Mouse (Mus musculus) layer of hippocampus, adult 18-20 months (tissue): Measurements from ENCODE around the gene Ndufb6. TPM values are rescaled to one million over a fixed set of nuclear protein-coding genes. Genes with fewer than 3 reads are reported as not detected.

Experiments used
- DNase-seq, 2 experiments: peaks; one replicate each; pipeline ENCODE4 v3.0.0; 2022; ENCODE audit warnings: low spot score in 2 of 2
- total RNA-seq, 2 experiments: library from RNA; stranded (reverse); gene quantifications; 2 replicates each; pipeline ENCODE4 v1.2.3; 2021

The Ndufb6 gene
- total RNA-seq, 2 experiments from 2014 or later = 168 to 175 TPM

DNA sequence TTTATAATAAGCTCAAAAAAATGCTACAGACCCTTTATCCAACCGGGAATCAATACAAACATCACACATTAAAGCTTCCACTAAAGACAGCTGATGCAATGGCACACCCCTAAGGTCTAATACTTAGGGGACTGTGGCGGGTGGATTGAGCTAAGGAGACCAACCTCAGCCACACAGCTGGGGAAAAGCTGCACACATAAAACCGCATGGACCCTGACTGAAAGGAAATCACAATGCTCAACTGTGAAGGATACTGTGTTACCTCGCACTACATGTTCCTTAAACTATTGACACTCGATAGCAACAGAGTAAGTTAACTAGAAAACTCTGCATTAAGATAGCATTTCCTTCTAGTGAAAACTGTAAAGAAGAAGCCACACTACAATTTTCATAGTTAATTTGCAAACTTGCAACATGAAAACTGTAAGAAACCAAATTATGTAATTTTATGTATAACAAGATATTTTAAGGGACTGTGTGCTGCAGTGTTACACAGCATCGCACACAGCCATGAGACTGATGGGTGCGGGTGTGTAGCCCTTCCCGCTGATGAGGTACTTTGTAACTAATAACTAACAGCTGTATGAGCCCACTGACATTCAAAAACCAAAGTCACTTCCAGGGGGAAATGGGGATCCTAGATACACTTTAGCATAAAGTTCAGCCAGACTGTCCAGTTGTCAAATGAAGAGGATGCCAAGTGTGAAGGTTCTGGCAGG lies 24.7 kb downstream of the Ndufb6 start:
- DNase-seq = no peak

DNA sequence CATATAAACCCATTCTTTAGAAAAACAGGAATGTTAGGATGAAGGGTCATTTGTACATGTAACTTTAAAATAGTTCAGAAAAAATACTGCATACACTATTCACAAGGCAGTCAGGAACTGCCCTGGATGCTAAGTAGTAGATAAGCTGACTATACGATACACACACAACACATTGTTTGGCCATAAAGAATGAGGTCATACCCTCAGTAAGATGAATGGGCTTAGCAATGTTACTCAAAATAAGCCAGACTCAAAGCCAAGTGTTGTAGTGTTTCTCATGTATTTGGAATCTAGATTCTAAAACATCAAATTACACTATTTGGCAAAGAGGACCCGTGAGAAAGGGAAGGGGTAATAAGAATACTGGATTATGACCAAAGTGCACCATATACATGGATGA lies 25.5 kb downstream of the Ndufb6 start:
- no peak for DNase-seq

DNA sequence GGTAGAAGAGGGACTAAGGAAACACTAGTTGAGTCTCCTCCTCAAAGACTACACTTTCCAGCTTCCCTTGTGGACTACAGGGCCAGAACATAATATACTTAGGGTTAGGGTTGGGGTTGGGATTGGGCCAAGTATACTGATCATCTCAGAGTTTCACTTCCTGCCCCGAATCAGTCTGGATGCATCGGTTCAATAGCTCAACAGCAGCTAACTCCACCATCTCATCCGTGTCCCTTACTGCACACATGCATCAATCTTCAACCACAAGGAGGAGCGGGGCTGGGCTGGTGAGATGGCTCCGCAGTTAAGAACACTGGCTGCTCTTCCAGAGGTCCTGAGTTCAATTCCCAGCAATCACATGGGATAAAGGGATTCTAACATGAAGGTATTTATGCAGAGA lies 28.2 kb downstream of the Ndufb6 start:
- DNase-seq = no peak

DNA sequence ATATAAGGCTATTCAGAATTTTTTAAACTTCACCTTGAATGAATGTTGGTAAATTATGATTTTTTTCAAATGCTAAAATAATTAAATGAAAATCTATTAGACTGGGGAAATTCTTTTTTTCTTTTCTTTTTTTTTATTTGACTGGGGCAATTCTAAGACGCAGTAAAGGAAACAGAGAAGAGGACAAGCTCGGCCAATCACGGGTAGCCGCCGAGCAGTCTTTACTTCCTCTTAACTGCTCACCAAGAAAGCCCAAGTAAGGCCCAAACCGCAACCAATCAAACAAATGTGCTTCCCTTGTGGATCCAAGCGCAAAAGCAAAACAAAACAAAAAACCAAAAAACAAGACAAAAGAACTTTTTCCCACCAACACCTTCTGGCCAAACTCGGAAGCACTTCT lies 35.2 kb downstream of the Ndufb6 start:
- no peak for DNase-seq

DNA sequence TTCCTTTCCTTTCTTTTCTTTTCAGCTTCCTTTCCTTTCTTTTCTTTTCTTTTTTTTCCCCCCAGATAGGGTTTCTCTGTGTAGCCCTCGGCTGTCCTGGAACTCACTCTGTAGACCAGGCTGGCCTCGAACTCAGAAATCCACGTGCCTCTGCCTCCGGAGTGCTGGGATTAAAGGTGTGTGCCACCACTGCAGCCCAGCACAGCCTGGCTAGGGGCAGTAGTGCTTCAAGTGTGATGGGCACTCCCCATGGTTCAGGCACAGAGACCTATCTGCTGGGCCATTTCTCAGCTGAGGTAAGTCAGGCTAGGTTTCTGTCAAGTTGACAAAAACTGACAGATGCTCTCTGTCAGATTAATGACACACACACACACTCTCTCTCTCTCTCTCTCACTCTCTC lies 36.2 kb downstream of the Ndufb6 start:
- DNase-seq = no peak

DNA sequence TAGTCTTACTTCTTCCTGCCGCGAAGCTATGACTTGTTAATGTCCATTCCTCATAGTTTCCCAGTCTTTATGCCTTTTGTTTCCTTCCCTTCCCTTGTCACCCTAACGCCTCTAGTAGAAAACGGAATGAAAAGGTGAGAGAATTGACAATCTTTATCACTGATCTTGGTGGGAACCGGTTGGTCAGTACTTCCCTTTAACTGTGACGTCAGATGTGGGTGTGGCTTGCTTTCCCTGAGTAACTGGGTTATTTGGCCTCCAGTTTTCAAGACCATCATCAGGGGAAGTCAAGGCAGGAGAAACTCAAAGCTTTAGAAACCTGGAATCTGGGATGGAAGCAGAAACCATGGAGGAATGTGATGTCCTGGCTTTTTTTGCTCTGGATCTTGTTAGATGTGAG lies 37.3 kb downstream of the Ndufb6 start:
- no peak for DNase-seq

DNA sequence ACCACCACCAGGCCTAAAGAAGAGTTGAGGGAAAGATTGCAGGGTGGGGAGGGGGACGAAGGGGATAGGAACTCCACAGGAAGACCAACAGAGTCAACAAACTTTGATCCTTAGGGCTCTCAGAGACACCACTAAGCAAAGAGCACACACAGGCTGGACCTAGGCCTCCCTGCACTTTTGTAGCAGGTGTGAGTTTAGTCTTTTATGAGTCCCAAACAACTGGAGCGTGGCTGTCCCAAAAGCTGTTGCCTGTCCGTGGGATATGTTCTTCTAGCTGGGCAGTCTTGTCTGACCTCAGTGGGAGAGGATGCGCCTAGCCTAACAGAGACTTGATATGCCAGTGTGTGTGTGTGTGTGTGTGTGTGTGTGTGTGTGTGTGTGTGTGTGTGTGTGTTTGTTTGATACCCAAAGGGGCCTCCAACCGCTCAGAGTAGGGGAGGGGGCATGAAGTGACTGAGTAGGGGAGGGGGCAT lies 38.9 kb downstream of the Ndufb6 start:
- no peak for DNase-seq

DNA sequence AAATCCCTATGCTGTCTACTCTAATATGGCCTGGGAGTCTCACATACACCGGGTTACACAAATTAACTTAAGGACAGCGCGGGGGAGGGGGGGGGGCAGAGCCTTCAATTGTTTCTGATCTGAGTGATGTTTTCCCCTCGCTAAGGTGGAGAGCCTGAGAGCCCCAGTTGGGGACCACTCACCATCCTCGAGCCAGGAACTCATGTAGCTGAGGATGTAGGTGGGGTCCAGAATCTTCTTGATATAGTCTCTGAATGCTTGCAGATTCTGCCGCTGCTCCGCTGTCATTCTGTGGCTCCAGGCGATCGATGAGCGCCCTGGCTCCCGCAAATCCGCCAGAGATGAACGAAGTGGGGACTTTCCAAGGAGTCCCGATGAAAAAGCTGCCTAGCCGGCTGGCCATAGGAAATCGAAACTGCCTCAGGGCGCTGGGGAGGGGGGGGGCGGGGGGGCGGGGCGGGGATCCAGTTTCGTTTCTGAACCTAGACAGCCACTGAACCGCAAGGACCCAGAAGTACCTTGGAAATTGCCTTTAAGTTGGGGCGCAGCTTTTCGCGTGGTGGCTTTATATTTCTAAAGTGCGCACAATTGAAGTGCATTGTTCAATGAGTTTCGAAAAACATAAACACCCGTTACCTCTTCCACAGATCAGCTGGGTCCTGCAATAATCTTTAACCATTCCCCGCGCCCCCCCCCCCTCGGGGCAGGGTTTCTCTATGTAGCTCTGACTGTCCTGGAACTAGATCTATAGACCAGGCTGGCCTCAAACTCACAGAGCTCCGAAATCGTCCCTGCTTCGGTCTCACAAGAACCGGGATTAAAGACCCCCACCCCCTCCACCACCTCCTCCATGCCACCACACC lies 39.6 kb downstream of the Ndufb6 start, which contains the start of gene Ddx58:
Gene Ddx58 (minus strand): TSS at position 420 of the 863 bp plus-strand sequence.
- DNase-seq = no peak

DNA sequence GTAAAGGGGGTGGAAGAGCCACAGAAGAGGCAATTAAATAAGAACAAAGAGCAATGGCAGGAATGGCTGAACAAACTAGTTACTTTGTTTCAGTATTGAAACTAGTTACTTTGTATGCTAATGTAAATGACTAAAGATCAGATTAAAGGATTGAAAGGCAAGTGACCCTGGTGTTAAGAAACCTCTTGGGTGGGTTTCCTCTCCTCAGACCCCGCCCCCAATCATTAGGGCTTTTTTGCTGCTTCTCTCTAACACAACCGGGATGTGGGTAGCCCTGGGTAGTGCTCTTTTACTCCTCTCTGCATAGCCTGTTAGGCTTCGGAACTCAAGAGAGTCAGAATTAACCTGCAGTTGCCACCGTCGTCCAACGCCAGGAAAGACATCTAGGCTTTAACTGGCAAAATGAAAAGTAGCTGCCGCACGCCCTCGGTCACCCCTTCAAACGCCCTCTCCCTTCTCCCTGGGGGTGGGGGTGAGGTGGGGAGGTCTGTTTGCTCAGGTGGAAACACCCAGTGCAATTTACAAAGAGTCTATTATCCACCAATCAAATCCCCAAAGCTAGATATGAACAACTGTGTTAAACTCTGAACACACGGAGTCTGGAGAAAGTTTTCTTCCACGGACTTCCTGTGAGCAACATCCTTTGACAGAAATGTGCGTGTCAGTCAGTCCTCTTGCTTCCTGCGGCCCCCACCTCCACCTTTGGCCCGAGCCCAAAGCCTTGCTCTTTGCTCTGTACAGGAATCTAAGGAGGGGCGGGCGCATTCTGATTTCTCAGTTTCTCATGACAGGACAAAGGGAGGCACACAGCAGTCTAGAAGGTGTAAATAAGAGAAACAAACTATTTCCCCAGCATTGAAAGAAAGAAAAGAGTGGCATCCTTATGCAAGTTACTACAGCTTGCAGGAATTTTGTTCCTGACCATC lies 40.5 kb downstream of the Ndufb6 start:
- DNase-seq = no peak

DNA sequence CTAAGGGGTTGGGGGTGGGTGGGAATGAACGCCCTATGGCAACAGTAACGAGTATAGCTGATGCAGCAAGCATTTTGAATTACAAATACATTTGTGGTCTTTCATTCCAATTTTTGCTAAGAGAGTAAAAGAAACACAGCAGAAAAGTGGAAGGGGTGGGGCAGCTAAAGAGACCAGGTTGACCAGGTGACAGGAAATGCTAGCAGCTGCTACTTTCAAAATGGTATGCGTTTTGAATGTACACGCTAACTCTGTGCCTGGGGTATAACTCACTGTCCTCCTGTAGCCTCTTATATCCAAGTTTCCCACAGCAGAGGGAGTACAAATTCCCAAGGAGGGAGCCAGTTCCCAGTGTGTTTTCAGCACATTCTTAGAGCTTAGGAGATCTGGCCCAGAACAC lies 42.4 kb downstream of the Ndufb6 start:
- DNase-seq = no peak

DNA sequence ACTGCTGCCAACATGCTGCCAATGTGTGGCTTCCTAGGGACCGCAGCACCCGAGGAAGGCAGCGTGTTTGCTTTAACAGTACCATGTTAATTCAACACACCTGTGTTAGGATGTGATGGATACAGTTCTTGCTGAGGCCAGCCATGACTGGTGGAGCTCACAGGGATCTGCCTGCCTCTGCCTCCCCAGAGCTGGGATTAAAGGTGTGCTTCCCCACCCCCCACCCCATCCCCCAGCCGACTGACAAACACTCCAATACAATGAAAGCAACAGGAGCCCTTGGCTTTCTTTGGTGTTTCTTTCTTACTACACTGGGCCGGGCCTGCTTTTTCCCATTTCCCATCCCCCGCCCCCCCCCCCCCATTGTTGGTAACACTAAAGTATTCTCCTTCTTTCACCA lies 45.0 kb downstream of the Ndufb6 start:
- no peak for DNase-seq

DNA sequence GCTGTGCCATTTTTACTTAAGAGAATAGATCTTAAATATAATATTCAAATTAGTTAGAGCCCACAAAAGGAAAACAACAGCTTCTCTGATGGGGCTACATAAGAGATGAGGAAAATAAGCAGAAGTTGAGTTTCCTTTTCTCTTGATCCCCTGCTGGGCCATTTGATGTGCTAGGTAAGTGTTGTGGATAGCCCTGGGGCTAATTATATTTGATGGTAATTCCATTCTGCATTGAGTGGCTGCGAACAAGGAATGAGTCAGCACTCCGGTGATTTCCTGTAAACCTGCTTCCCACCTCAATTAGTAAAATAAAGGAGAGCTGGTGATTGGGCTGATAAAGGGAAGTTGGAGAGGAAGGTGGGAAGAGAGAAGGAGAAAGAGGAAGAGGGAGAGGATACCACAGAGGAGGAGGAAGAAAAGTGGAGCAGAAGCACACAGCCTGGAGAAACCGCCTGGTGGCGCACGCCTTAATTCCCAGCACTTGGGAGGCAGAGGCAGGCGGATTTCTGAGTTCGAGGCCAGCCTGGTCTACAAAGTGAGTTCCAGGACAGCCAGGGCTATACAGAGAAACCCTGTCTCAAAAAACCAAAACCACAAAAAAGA lies 46.1 kb downstream of the Ndufb6 start:
- DNase-seq = no peak

DNA sequence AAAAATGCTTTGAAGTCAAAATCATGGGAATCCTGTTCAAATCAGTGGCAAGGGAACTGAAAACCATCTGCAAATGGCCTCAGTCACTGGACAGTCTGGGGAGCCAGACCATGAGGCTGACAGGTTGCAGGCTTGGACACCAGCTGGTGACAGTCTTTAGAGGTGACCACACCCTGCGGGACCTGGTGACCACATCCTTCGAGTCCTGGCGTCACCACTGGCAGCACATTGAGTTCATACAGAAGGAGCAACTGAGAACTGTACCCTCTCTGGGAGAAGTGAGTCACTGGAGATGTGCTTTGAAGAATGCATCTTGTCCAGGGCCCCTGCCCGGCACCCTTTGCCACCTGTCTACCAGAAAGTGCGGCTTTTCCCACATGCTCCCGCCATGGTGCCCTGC lies 49.5 kb downstream of the Ndufb6 start:
- DNase-seq = no peak

DNA sequence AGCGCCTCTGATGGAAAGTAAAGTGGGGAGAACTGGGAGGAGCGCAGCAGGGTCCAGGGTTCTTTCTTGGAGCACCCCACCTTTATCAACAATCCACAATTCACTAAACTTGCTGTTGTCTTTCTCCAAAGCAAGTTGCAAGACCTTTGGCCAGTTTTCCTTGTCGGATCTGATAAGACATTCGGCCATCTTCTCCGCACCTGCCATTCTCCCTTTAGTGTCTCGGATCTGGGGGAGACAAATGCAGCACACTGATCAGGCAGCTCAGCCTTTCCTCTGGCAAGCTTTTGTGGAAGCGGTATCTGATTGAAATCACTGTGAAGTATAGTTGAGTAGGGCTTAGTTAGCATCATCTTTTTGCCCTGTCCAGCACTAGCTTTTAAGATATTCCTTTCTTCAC lies 51.3 kb downstream of the Ndufb6 start:
- DNase-seq = no peak

DNA sequence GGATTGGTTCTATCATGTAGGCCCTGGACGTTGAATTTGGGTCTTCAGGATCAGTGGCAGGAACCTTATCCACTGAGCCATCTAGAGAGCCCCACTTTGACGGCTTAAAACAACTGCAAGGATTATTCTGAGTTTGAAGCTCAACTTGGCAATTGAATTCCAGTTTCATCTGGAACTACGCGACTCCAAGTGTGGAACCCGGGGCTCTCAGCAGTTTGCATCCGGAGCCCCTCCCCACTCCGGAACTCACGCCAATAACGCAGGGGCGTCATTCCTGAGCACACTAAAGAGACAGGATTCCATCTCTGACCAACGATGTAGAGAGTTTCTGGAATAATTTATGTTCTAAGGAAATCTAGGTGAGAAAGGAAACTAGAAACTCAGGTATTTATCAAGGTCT lies 52.1 kb downstream of the Ndufb6 start:
- no peak for DNase-seq

DNA sequence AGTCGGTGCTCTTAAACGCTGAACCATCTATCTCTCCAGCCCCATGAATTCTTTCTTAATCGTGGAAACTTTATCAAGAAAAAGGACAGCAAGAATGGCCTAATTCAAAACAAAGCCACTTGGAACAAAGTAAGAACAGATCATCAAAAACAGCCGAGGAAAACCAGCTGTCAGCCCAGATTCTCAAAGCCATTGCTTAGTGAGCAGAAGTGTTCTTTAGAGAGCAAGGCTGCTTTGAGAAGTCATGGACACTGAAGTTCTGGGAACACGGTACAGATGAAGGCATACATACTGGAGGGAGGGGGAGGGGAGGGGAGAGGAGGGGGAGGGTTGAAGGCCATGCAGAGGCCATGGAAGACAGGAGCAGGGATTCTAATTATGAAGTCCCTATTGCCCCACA lies 53.1 kb downstream of the Ndufb6 start:
- DNase-seq = no peak

DNA sequence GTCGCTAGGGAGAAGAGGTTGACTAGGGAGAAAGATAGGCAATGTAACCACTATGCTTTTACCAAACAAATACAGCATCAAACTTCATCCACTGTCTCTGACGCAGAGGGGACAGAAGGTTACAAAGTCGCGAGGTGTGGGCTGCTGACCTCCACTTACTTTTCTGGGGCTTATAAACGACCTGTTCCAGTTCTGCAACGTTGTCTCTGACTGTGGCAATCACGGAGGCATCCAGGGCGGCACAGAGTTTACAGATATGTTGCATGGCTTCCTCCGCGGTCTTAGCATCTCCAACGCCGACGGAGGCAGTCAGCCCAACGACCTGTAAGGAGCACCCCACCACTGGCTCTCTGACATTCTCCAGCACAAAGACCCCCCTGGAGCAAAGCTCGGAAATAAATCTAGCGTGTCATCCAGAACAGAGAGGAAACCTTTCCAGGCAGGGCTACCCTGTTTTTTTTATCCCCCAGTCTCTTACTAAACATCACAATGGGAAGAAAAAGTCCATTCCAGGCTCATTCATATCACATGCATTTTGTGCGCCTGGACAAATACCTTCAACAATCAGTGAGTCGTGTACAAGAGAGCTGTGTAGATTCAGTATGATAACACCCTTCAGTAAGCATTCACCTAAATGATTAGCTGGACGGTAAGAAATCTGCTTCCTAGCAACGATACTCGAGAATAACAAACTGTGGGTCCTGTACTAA lies 57.2 kb downstream of the Ndufb6 start:
- DNase-seq = no peak

DNA sequence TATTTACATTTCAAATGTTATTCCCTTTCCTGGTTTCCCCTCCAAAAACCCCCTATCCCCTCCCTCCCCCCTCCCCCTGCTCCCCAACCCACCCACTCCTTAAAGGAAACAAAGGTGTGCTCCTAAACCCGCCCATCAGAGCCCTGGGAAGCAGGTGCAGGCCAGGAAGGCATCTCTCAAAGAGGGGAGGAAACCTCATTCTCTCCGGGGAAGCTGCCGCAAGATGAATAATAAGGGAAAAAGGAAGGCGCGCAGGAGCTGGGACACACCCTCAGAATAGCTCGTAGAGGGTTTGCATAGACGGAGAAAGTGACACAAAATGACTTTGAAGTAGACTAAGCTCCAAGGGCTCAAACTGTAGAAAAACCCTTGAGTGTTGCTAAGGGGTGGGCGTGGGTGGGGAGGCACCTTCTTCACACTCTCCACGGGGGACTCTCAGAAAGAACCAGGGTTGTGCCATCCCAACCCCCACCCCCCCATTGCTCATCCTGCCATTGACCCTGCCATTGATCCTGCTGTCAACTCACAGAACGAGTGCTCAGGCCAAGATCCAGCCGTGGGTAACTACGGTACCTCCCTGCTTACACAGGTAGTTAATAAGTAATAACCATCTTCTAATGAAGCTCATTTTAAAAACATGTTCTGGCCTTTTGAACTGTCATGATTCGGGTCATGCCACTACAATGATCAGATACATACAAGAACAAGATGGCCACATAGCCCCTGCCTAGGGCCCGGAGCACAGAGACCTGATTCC lies 58.0 kb downstream of the Ndufb6 start:
- no peak for DNase-seq
